Mouse (Mus musculus) cerebellum, adult 11-12 months (tissue): ENCODE results near the gene Ncoa7.
"Not testable (repeated sequence)": the region's sequence is repeated elsewhere in the genome, so short reads cannot be mapped to it uniquely, and the experiment has no call there.

Experiments
- DNase-seq: peaks from one replicate; pipeline ENCODE4 v3.0.0; 2022

Gene Ncoa7

DNA sequence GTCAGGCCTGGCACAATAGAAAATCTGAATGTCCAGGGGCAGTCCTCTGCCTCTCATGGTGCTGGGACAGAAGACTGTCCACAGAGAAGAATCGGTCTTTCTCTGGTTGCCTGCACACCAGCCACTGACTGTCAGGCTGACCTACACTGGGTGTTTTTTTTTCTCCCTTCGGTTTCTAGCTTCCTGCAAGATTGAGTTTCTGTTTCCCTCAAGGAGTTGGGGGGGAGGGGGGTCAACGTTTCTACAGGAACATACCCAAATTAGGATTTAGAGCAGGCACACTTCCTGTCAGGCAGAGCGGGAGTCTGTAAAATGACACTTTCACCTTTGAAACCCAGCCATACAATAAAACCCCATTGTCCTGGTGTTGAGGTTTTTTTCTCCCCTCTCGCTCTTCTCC, 147.5 kb downstream of the Ncoa7 start:
- DNase-seq: no peak

- no peak for DNase-seq
These were observed 155.4 kb downstream of the Ncoa7 start for GRCm38 (mm10) chr10:30647681-30648080.

GRCm38 (mm10) chr10:30638216-30638615, 164.9 kb downstream of the Ncoa7 start:
- no peak for DNase-seq

DNA sequence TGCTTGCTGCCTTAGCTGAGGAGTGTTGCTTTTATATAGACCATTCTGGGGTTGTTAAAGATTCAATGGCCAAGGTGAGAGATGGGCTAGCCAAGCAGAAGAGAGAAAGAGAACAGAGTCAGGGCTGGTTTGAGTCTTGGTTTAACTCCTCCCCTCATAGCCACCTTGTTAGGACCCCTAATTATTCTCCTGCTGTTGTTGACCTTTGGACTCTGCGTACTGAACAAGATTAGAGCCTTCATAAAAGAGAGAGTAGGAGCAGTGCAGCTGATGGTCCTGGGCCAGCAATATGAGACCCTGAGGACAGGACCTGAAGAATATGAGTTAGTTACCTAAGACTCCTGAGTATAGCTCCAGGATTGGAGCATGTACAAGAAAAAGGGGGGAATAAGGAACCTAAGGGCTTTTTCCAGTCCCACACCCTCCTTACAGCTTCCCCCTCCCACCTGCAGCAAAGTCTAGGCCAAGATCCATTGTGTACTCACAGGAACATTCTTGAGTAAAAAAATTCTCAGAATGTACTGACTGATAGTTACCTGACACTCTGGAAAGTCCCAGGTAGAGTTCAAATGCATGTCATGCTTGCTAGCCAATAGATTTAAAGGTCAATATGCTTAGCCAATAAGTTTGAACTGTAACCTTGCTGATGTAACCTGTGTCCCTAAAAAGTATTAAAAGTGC, 166.5 kb downstream of the Ncoa7 start:
- DNase-seq: not testable (repeated sequence)

- DNase-seq: no peak
These were observed 170.4 kb downstream of the Ncoa7 start for GRCm38 (mm10) chr10:30632718-30633117.

DNA sequence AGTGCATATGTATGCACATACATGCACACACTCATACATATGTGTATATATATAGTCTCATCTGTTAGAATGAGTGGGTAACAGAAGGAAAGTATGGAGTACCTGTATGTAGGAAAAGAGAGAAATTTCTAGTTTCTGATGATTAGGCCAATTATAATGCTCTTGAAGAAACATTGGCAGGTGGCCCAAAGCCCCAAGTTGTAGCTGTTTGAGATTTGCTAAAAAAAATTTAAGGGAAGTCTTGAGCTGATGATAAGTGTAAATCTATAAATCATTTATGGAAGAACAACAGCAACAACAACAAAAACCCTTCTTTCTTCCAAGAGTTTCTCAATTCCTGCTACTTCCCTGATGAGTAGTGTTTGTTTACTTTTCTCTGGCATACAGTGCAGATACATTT, 173.1 kb downstream of the Ncoa7 start:
- DNase-seq: no peak

- DNase-seq: no peak
These were observed 173.6 kb downstream of the Ncoa7 start, which contains the start of gene Hint3 for GRCm38 (mm10) chr10:30629513-30629912. Gene Hint3, minus strand, starts transcription at chr10:30629632.

DNA sequence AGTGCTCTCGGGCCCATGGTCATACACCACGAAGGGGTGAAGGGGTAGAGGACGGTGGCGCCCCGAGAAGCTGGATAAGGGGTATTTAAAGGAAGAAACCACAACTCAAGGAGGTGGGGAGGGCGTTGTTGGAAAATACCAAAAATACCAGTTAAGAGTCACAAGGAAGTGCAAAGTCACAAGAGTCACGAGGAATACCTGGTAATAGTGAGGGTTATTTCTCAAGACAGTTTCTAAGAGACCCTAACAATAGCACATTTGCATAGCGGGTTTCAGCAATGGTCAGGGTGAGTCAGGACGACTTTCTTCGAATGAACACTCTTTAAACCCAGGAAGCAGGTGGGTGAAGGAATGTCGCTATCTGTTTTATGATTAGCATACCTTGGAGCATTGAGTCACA, 174.7 kb downstream of the Ncoa7 start:
- DNase-seq: not testable (repeated sequence)

- DNase-seq: no peak
These were observed 175.6 kb downstream of the Ncoa7 start for GRCm38 (mm10) chr10:30627548-30627947.

DNA sequence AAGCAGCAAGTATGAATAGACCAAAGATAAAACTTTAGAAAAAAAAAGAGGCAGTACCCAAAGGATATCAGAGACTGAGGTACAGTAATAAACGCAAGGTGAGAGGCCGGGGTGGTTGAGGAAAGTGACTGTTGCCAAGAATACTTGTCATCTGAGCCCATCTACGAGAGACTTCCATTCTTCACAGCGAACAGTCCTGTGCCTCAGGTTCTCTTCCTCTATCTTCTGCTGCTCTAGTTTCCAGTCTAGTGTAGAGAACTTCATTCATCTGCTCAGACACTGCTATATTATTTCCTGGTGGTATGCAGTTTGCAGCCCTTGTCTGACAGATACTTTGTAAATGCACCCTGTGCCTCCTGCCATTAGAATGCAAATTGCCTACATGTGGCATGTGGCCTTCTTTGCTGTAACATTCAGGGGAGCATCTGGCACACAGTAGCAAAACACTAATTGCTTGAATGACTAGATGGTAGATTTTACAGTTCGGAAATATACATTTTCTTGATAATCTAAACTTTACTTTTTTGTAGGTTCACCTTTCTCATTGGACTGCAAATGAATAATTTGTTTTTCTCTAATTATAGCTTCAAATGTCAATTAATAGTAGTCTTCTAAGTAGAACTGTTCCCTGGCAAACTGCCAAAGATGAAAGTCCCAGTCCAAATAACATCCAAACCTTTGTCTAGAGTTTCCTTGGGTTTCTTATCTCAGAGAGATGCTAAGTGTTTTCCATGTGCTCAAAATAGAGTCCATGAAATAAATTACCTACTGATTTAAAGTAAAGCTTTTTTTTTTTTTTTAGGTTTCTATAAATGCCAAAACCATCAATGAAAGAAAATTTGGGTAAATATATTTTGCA, 178.7 kb downstream of the Ncoa7 start:
- no peak for DNase-seq

DNA sequence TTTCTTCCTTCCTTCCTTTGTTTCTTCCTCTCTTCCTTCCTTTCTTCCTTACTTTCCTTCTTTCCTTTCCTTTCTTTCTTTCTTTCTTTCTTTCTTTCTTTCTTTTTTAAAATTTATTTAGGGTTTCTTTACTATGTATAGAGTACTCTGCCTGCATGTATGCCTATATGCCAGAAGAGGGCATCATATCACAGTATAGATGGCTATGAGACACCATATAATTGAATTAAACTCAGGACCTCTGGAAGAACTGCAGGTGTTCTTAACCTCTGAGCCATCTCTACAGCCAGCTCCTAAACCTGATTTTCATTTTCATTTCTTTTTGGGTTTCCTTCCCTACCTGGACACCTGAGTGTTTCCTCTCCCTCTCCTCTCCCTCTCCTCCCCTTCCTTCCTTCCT, 180.2 kb downstream of the Ncoa7 start:
- DNase-seq: no peak

GRCm38 (mm10) chr10:30618918-30619210, 184.3 kb downstream of the Ncoa7 start:
- no peak for DNase-seq

DNA sequence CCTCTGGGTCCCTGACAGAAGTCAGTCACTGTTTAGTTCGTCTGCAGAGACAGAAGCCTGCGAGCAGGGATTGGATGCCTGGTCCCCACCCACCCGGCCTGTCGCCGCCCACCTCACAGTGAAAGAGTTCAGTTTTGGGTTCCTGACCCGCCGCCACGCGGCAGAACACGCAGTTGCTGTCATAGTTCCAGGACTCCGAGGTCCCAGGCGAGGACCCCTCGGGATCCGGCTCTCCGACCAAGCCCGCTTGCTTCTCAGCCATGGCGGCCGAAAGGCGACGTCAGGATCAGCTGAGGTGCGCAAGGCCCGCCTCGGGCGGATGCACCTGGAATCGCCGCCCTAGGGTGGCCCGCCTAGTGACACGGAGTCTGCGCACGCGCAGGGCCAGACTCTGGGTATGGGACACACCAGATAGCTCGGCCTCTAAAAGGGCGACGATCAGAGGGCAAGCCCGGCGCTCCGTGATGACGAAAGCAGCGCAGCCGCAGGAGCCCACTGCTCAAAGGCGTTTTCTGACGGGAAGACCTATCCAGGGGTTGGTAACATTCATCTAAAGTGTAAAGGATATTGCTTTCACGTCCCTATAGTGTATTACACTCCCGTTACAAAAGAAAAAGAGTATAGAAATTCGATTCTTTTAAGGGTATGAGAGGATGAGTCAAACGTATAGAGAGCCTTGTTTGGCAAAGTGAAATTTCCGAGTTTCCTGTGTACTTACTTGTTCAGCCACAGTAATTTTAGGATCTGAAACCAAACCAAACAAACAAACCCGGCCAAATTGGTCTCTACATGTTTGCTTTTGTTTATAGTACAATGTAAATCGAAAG, 184.8 kb downstream of the Ncoa7 start:
- peak; percentile 100 for DNase-seq

- DNase-seq: no peak
These were observed 190.1 kb downstream of the Ncoa7 start for GRCm38 (mm10) chr10:30613039-30613438.

DNA sequence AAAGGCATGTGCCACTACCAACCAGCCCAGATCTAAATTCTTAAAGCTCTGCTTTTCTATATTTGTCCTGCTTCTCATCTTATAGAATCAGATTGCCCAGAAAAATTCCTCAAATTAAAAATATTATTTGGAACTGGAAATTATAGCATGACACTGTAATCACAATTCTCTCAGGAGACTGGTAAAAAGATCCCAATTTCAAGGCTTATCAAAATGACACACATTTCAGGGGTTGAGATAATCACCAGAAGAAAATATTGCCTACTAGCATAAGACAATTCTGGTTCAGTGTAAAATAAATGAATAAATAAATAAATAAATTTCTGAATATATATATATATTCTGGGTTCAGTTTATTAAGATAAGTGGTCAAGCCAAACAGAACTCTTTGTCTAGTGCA, 193.5 kb downstream of the Ncoa7 start:
- no peak for DNase-seq

GRCm38 (mm10) chr10:30608109-30608508, 195.0 kb downstream of the Ncoa7 start:
- DNase-seq: no peak

- DNase-seq: peak; percentile 90
These were observed 202.6 kb downstream of the Ncoa7 start, which contains the start of gene Trmt11 for GRCm38 (mm10) chr10:30600542-30600966. Gene Trmt11, minus strand, starts transcription at chr10:30600749.

DNA sequence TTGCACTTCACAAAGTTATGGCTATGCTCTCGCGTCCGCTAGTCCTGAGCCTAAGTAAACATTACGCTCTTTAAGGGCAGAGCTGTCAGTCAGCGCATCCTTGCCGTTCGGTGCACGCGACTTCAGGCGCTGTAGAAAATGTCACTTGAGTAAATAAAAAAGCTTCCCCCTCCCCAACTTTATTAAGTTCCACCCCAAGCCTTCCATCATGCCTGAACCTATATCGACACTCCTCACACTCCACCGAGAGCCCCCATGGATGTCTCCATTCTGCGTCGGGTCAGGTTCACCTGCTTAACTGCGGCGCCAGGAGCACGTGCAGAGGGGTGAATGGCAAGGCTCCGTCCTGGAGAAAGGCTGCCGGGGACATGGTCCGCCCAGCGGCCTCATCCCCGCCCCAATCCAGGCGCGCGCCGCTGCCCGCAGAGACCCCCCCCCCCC, 203.0 kb downstream of the Ncoa7 start:
- DNase-seq: no peak

- DNase-seq: no peak
These were observed 216.1 kb downstream of the Ncoa7 start for GRCm38 (mm10) chr10:30587037-30587436.

DNA sequence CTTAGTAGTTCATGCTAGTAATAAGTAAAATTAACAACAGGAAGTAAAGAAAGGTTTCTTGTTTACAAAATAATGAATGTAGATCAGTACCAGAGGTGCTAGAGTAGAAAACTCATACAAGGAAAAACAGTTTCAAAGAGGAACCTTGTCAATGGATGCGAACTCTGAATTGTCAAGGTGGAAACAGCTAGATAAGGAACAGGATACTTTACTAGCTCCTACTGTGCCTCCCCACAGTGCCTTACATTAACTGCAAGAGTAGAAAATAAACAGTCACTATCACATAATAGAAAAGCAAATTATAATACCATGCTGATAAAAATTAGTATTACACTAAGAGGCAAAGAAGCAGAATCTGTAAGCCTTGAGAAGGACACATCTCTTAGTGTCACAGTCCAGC, 217.4 kb downstream of the Ncoa7 start:
- no peak for DNase-seq
